Mouse (Mus musculus) forebrain, embryonic 14.5 days (tissue): ENCODE measurements around the gene Tuba1c. TPM values are rescaled to one million over a fixed set of nuclear protein-coding genes. Genes with fewer than 3 reads are reported as not detected.

ENCODE experiments used
- ATAC-seq: fragments of 200-750 bp; cut with Nextera tagmentation; 2 replicates; pipeline ENCODE4 v1.8.0; 2017; ENCODE audit warnings: mild to moderate bottlenecking, moderate library complexity
- DNase-seq: peaks from one replicate; pipeline ENCODE4 v3.0.0-alpha.2; 2015; ENCODE audit warnings: low spot score
- H3K27ac ChIP-seq: fragments of 300-500 bp; sonication (generic); 2 replicates; pipeline ENCODE4 v1.5.1; 2014; ENCODE audit warnings: low read depth, mild to moderate bottlenecking, control low read depth, low read length, moderate library complexity
- H3K27me3 ChIP-seq: fragments of 300-500 bp; sonication (generic); replicated peaks from 2 replicates; pipeline ENCODE4 v1.6.1; 2014; ENCODE audit warnings: low read length, control low read depth, mixed read lengths; ENCODE audit not compliant: control insufficient read depth, insufficient read depth
- H3K36me3 ChIP-seq: fragments of 300-500 bp; sonication (generic); 2 replicates; pipeline ENCODE4 v1.6.1; 2014; ENCODE audit warnings: low read length, control low read depth; ENCODE audit not compliant: control insufficient read depth, insufficient read depth
- H3K4me1 ChIP-seq: fragments of 300-500 bp; sonication (generic); 2 replicates; pipeline ENCODE4 v1.6.1; 2014; ENCODE audit warnings: antibody characterized with exemption, low read length, control low read depth; ENCODE audit not compliant: control insufficient read depth, insufficient read depth
- H3K4me2 ChIP-seq: fragments of 300-500 bp; sonication (generic); 2 replicates; pipeline ENCODE4 v1.6.1; 2014; ENCODE audit warnings: mild to moderate bottlenecking, control low read depth, low read length
- H3K4me3 ChIP-seq: fragments of 300-500 bp; sonication (generic); 2 replicates; pipeline ENCODE4 v1.5.1; 2014; ENCODE audit warnings: low read depth, low read length, control low read depth
- H3K9ac ChIP-seq: fragments of 300-500 bp; sonication (generic); 2 replicates; pipeline ENCODE4 v1.6.1; 2014; ENCODE audit warnings: mild to moderate bottlenecking, low read length, control low read depth, moderate library complexity
- H3K9me3 ChIP-seq: fragments of 300-500 bp; sonication (generic); replicated peaks from 2 replicates; pipeline ENCODE4 v1.6.1; 2016; ENCODE audit warnings: low read length, control low read depth, mixed read lengths; ENCODE audit not compliant: control insufficient read depth
- WGBS: fragments of 180-500 bp; shearing (Covaris S2); extraction: QIAGEN DNeasy Blood & Tissue Kit; methylation state at CpG from one replicate; pipeline ENCODE4 v1.1.7; 2014; 5-methylcytosine and 5-hydroxymethylcytosine counted together
- polyA plus RNA-seq: library from polyadenylated mRNA; unstranded; fragments of >200 nt; fragmentation: Nextera tagmentation; extraction: Ambion mirVana; gene quantifications from 2 replicates; pipeline ENCODE4 v1.2.1, GENCODE M21; 2014

Tuba1c gene
- polyA plus RNA-seq, 1 experiment from 2014 or later: 93.1 TPM

DNA sequence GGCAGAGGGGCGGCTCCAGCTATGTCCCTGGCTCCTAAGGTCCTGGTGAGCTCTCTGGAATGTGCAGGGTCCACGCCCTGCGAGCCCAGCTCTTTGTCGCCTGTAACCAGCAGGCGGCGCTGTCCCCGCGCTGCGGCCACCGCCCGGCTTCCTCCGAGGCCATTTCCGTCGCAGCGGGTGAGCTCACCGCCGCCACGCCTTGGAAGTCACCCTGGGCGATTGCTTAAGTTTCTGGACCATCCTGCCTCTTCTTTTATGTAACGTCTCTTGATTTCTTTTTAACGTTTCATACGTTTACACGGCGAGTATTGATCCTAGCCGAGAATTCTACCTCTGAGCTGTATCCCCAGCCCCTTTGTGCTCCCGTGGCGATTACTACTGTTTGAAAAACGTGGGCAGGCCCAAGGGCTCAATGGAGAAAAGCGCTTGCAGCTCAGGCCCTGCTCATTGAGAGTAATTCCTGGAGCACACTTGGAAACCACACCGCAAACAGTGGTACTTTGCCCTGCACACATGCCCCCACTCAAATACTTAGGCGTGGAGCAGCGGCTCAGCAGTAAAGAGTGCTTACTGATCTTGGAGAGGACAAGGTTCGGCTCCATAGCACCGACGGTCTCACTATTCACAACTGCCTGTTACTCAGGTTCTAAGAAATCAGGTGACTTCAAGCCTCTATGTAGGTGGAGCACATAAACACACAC lies 36.4 kb upstream of the Tuba1c start:
- Histone ChIP-seq H3K27me3 (no peaks in the 10 kb centered on the region), H3K4me2 (peak overlapping the region; percentile 79), H3K4me1 (peaks cover 39% of the 10 kb centered on the region), H3K27ac (peak overlapping the region; percentile 90), H3K9ac (peak overlapping the region; percentile 82), H3K36me3 (no peaks in the 10 kb centered on the region), H3K9me3 (no peaks in the 10 kb centered on the region), H3K4me3 (peak overlapping the region; percentile 37)
- peak; percentile 89 for ATAC-seq
- 3% methylated on average over 35 of the region's 35 CpGs for WGBS
- peak; percentile 93 for DNase-seq

DNA sequence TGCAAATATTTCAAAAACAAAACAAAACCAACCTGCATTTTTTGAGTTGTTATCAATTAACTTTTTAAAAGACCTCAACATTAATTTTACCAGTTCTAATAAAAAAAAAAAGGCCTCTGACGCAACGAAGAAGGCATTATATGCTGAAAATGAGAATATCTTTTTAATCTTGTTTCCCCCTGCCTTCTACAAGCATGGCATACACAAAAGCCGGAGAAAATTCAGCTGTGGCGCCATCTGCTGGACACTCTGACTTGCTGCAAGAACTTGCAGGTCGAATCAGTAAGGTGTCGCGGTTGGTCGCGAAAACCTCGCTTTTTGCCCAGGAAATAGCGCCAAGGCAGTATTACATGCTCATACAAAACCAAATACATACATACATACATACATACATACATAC lies 35.8 kb upstream of the Tuba1c start:
- Histone ChIP-seq H3K36me3 (no peaks in the 10 kb centered on the region), H3K9me3 (no peaks in the 10 kb centered on the region), H3K27ac (peak overlapping the region; percentile 90; the same call in 1 of the 2 replicates), H3K4me2 (peak overlapping the region; percentile 79), H3K27me3 (no peaks in the 10 kb centered on the region), H3K4me1 (peaks cover 33% of the 10 kb centered on the region), H3K4me3 (peak overlapping the region; percentile 37), H3K9ac (peak overlapping the region; percentile 82; the same call in 1 of the 2 replicates)
- peak; percentile 38 for ATAC-seq
- DNase-seq: peak; percentile 97
- WGBS: 1% methylated on average over 11 of the region's 11 CpGs

DNA sequence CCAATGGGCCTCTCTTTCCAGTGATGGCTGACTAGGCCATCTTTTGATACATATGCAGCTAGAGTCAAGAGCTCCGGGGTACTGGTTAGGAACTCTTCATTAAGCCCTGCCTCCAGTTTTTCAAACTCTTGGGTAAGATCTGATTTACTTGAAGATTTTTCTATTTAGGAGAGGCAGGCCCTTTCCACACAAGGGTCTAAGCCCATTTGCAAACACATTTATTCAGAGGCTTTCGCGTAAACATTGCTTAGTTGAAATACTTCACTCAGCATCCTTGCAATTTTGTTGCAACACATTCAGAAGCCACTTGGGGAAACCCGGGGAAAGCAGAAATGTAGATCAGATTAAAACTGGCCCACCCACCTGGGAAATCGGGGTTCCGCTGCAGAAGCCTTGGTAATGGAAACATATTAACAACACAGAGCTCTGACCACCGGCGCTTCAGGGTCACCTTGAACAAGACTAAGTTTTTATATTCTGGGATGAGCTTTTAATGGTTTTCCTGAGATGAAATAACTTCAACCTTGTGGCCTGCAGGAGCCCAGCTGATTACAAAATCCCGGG lies 34.7 kb upstream of the Tuba1c start:
- no peaks in the 10 kb centered on the region for H3K9me3 ChIP-seq
- H3K4me1 ChIP-seq: peaks cover 27% of the 10 kb centered on the region
- H3K4me2 ChIP-seq: no peak overlapping the region
- no peak for DNase-seq
- H3K36me3 ChIP-seq: no peaks in the 10 kb centered on the region
- no peaks in the 10 kb centered on the region for H3K27me3 ChIP-seq
- WGBS: 78% methylated on average over 9 of the region's 9 CpGs
- H3K4me3 ChIP-seq: no peak overlapping the region
- H3K9ac ChIP-seq: no peak overlapping the region
- no peak for ATAC-seq
- H3K27ac ChIP-seq: no peak overlapping the region

DNA sequence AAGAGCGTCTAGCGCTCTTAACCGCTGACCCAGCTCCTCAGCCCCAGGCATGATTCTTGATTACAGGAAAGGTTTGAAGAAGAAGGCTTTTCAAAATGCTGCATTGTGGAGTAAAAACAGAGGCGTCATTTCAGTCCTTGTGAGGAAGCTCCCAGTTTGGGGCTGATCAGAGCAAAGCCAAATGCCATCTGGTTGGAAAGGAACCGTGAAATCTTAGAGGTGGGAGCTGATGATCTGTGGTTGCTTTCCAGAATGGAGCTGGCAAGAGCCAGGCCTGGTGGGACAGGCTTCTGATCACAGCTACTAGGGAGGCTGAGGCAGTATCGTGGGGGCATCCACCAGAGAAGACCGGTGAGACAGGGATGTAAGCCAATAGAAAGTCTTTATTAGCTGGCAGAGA lies 32.9 kb upstream of the Tuba1c start:
- Histone ChIP-seq H3K27ac (no peak overlapping the region), H3K9ac (no peak overlapping the region), H3K4me1 (peaks cover 9% of the 10 kb centered on the region), H3K4me2 (no peak overlapping the region), H3K27me3 (no peaks in the 10 kb centered on the region), H3K9me3 (no peaks in the 10 kb centered on the region), H3K4me3 (no peak overlapping the region), H3K36me3 (no peaks in the 10 kb centered on the region)
- WGBS: 78% methylated on average over 7 of the region's 7 CpGs
- ATAC-seq: no peak
- DNase-seq: no peak

DNA sequence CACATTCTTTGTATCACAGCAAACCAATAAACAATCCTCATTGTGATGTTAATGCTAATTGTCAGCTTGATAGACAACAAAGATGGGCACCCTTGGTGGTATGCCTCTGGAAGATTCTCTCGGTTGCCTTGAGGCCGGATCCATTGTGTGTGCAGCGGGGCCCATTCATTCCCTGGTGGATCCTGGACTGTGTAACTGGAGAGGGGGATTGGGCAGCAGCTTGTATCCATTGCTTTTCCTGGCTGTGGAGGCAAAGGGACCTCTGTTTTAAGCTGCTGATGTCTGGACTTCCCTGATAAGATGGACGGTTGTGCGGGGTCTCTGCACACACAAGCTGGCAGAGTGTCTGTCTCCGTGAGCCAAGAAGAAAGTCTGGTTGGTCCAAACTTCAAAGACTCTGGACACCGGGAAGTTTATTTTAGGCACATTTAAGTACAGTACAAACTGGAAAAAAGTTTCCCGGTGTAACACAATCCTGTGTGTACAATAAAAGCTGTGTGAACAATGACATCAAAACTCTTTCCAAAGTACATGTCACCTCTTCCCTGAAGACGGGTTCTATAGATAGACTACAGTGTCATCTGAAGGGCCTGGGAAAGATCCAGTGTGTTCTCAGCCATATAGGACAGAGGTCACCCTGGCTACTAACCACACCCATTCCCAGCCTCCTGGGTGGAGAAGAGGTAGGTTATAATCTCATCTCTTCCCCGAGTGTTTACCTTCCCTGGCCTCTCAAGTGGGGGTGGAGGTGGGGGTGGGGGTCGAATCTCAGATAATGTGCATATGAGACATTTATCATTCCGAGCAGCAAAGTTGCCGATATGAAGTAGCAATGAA lies 31.5 kb upstream of the Tuba1c start:
- no peaks in the 10 kb centered on the region for H3K9me3 ChIP-seq
- WGBS: 53% methylated on average over 13 of the region's 13 CpGs
- H3K9ac ChIP-seq: no peak overlapping the region
- no peaks in the 10 kb centered on the region for H3K36me3 ChIP-seq
- H3K4me2 ChIP-seq: no peak overlapping the region
- no peak for DNase-seq
- no peaks in the 10 kb centered on the region for H3K27me3 ChIP-seq
- no peaks in the 10 kb centered on the region for H3K4me1 ChIP-seq
- no peak overlapping the region for H3K4me3 ChIP-seq
- no peak overlapping the region; the same call in 1 of the 2 replicates for H3K27ac ChIP-seq
- ATAC-seq: no peak

DNA sequence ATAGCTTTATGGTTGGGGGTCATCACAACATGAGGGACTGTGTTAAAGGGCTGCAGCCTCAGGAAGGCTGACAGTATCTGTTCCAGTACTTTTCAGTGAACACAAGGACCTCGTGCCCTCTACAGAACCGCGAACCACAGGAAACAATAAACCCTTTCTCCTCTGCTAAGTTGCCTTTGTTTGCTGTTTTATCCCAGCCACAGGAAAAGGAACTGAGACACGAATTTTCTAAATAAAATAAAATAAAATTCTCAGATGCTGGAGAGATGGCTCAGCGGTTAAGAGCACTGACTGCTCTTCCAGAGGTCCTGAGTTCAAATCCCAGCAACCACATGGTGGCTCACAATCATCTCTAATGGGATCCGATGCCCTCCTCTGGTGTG lies 30.9 kb upstream of the Tuba1c start:
- ATAC-seq (no peak), DNase-seq (no peak)
- no peaks in the 10 kb centered on the region for H3K4me1 ChIP-seq
- H3K4me2 ChIP-seq: no peak overlapping the region
- H3K27ac ChIP-seq: no peak overlapping the region
- no peaks in the 10 kb centered on the region for H3K36me3 ChIP-seq
- H3K9me3 ChIP-seq: no peaks in the 10 kb centered on the region
- no peak overlapping the region for H3K4me3 ChIP-seq
- WGBS: 39% methylated on average over 6 of the region's 6 CpGs
- H3K27me3 ChIP-seq: no peaks in the 10 kb centered on the region
- no peak overlapping the region for H3K9ac ChIP-seq

DNA sequence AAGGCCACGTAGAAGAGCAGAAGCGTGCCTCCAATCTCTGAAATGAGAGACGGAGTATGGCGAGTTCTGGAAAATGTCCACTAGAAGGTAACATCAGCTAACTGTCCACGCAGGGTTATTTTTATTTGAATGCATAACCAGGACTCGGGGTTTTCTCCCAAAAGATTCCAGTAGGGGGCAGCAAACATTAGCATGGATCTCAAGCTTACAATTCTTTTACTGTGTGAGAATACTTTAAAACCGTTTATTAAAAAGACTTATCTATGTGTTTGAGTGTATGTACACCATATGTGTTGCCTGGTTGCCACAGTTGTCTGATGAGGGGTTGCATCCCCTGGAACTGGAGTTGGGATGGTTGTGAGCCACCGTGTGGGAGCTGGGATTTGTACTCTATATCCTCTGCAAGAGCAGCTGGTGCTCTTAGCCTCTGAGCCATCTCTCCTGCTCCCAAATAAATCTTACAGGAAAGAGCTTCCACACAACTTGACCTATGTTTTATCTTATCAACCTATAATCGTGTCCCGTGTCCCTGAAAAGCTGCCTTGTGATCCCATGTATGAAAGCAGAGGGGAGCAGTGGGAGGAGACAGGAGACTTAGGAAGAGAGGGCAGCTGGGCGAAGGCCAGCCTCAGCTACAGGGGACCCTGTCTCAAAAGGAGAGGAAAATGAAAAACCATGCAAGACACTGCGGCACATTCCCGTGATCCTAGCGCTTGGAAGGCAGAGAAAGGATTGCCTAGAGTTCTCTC lies 29.0 kb upstream of the Tuba1c start:
- no peak overlapping the region for H3K9ac ChIP-seq
- no peaks in the 10 kb centered on the region for H3K9me3 ChIP-seq
- H3K27me3 ChIP-seq: no peaks in the 10 kb centered on the region
- H3K4me3 ChIP-seq: no peak overlapping the region
- no peak overlapping the region for H3K27ac ChIP-seq
- no peaks in the 10 kb centered on the region for H3K36me3 ChIP-seq
- peak; percentile 82 for DNase-seq
- WGBS: 37% methylated on average over 14 of the region's 14 CpGs
- peak overlapping the region; percentile 27; the same call in 1 of the 2 replicates for H3K4me2 ChIP-seq
- peak; percentile 31; the same call in 1 of the 2 replicates for ATAC-seq
- no peaks in the 10 kb centered on the region for H3K4me1 ChIP-seq

DNA sequence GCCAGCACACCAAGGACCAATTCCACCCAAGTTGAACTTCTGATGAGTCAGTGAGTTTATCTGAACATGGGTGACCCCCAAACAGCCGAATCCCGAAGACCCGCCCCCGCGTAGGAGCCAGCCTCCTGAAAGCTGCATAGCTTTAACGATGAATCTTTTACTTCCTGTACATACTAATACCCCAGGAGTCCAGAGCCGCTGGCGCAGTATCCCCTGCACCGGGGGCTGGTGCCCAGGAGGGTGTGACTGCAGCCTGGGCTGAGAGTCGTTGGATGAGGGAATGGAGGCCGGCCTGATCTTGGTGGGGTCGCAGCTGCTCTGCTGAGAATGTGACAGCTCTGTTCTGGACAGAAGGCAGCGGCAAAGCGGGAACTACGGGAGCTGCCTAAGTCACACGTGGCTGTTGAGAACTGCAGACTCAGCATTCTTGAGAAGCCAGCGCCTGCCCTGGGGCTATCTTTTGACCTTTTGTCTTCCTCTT lies 28.2 kb upstream of the Tuba1c start:
- no peak overlapping the region for H3K4me3 ChIP-seq
- 16% methylated on average over 17 of the region's 17 CpGs for WGBS
- no peak overlapping the region for H3K27ac ChIP-seq
- DNase-seq: no peak
- H3K9me3 ChIP-seq: no peaks in the 10 kb centered on the region
- H3K4me1 ChIP-seq: no peaks in the 10 kb centered on the region
- H3K27me3 ChIP-seq: no peaks in the 10 kb centered on the region
- no peak for ATAC-seq
- H3K4me2 ChIP-seq: peak overlapping the region; percentile 27
- peak overlapping the region; percentile 43; the same call in 1 of the 2 replicates for H3K9ac ChIP-seq
- no peaks in the 10 kb centered on the region for H3K36me3 ChIP-seq
